Mouse (Mus musculus) heart, embryonic 10.5 days (tissue): Measurements from ENCODE around the gene Zfp882. TPM values are rescaled to one million over a fixed set of nuclear protein-coding genes. Genes with fewer than 3 reads are reported as not detected.
"Not testable (repeated sequence)": the region's sequence is repeated elsewhere in the genome, so short reads cannot be mapped to it uniquely, and the experiment has no call there.

ENCODE experiments used
- DNase-seq: peaks from one replicate; pipeline ENCODE4 v3.0.0-alpha.2; 2017; ENCODE audit warnings: low spot score
- H3K27ac ChIP-seq: fragments of 300-500 bp; sonication (generic); 2 replicates; pipeline ENCODE4 v1.5.1; 2016; ENCODE audit warnings: mild to moderate bottlenecking
- H3K27me3 ChIP-seq: fragments of 300-500 bp; sonication (generic); 2 replicates; pipeline ENCODE4 v1.6.1; 2016; ENCODE audit warnings: mild to moderate bottlenecking; ENCODE audit not compliant: poor library complexity, insufficient read depth, severe bottlenecking
- H3K36me3 ChIP-seq: fragments of 300-500 bp; sonication (generic); 2 replicates; pipeline ENCODE4 v1.6.1; 2016; ENCODE audit warnings: mild to moderate bottlenecking, moderate library complexity
- H3K4me1 ChIP-seq: fragments of 300-500 bp; sonication (generic); 2 replicates; pipeline ENCODE4 v1.6.1; 2016; ENCODE audit warnings: mild to moderate bottlenecking
- H3K4me3 ChIP-seq: fragments of 300-500 bp; sonication (generic); 2 replicates; pipeline ENCODE4 v1.5.1; 2016; ENCODE audit warnings: mild to moderate bottlenecking, moderate library complexity
- H3K9me3 ChIP-seq: fragments of 300-500 bp; sonication (generic); 2 replicates; pipeline ENCODE4 v1.6.1; 2016; ENCODE audit warnings: mild to moderate bottlenecking, moderate library complexity
- WGBS: fragments of 180-500 bp; shearing (Covaris S2); methylation state at CpG from one replicate; pipeline ENCODE4 v1.1.7; 2016; 5-methylcytosine and 5-hydroxymethylcytosine counted together
- polyA plus RNA-seq: library from polyadenylated mRNA; unstranded; fragments of >200 nt; fragmentation: Nextera tagmentation; extraction: Ambion mirVana; gene quantifications from 2 replicates; pipeline ENCODE4 v1.2.1, GENCODE M21; 2016

Gene Zfp882
- 2.5 and 3.6 TPM in 2 replicates for polyA plus RNA-seq

DNA sequence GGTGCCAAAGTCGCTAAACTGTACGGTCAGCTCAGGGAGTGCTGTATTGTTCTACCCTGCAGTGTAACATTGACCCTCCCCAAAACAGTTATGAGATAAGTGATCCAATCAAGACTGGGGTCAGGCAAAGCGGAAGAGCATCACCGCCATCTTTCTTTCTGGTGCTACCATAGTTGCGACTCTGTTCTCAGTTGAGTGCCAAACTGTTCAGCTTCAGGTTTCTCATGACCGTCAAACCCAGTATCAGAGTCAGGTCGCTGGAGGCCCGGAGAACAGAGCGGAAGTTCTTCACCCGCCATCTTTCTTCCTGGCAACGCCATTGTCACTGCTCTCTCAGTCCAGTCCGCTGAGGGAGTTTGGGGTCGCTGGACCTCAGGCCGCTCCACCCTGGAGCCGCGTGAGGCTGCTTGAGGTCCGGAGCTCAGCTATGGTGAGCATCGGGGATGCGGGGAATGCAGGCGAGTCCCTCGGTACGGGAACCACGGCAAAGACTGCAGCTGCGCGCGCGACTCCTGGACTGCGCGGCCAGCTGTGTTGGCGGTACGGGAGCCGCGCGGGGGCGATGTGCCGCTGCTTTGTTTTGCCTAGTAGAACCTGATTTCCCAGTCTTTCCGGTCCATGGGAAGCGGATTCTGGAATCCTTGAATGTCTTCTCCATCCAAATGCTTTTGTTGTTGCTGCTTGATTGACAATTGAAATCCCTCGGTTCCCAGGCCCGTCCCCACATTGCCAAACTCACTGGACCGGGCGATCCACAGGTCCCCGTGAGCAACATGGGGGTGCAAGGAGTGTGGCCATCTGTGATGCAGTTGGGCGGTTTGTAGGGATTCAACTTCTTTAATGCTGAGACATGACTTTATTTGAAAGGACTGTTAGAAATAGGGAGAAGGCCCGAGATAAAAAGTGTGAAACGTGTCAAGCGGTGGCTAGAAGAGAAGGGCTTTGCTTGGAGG lies at the start of gene Zfp882, which contains the start of gene Zfp617:
Gene Zfp882, plus strand, starts transcription at position 300 of the 953 bp plus-strand sequence.
Gene Zfp617, plus strand, starts transcription at position 327 of the 953 bp plus-strand sequence.
- Histone ChIP-seq H3K27ac (peak within 1 kb of the TSS; percentile 99), H3K4me3 (peak within 1 kb of the TSS; percentile 90), H3K4me1 (no peaks in the 10 kb centered on the region), H3K27me3 (no peaks in the 10 kb centered on the region), H3K9me3 (no peaks in the 10 kb centered on the region; the same call in 1 of the 2 replicates), H3K36me3 (peaks cover 2% of the 10 kb centered on the region; the same call in 1 of the 2 replicates)
- peak; percentile 93 for DNase-seq
- 7% methylated on average over 47 of the region's 47 CpGs for WGBS

DNA sequence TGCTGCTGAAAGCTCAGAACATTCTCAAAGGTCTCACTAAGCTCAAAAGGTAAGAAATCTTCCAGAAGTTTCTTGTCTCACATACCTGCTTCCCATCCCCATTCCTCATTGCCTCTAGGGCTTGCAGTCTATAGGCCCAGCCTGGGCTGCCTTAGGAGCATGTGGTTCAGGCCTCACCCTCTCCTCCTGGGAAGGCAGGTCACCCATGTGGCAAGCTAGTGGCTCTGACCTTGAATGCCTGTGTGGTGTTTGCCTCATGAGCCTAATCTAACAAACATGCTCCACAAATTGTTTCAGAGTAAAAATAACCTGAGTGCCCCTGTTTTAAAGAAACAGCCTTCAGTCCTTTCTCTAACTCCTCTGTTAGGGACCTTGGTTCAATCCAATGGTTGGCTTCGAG lies 46.9 kb upstream of the Zfp882 start:
- not testable (repeated sequence) for H3K27me3 ChIP-seq, H3K27ac ChIP-seq, H3K9me3 ChIP-seq, H3K4me3 ChIP-seq, H3K4me1 ChIP-seq, DNase-seq, H3K36me3 ChIP-seq
- 68% methylated on average over 1 of the region's 1 CpGs for WGBS

DNA sequence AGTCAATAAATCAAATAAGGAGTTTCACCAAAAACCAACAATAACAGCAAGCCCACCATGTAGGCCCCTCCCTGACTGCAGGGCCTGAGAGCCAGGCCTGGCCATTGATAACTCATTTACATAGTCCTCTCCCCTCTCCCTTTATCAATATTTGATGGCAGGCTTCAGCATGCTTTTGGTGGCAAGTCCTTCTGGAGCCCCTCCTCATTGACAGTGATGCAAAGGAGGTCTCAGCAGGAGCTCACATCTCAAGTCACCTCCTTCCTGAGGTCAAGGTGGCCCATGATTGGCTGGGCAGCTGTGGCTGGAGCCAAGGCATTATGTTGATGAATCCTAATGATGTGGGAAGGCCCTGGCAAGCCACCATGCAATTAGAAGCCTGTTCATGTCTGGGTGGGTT lies 46.4 kb upstream of the Zfp882 start:
- not testable (repeated sequence) for H3K4me3 ChIP-seq, H3K27ac ChIP-seq, H3K27me3 ChIP-seq, H3K36me3 ChIP-seq, DNase-seq, H3K9me3 ChIP-seq, H3K4me1 ChIP-seq

DNA sequence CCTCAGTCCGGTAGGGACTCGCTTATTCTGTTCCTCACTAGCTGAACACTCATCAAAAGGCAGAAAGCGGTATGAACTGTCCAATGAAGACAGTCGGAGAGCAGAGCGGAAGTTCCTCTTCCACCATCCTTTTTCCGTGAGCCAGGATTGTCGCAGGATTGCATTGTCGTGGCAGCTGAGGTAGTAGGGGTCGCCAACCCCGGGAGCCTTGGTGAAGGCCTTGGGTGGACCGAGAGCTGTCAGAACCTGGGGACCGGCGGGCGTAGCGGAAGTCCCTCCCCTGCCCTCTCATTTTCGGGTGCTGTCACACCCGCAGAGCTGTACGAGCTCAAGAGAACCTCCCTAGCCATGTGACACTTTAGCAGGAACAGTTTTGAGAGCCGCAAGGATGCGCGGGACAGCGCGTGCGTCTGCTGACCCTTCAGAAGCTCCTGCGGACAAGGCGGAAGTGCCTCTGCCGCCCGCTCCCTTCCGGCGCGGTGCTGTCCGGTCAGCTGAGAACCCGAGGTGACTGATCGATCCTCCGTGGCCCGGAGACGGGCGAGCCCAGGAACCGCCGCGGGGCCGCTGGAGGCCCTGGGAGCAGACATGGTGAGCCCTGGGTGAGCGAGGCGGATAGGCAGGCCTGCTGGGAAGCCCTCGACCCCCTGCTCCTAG lies 26.7 kb upstream of the Zfp882 start, which contains the start of gene Zfp709:
Gene Zfp709, plus strand, starts transcription at position 402 of the 657 bp plus-strand sequence.
- DNase-seq: peak; percentile 90
- Histone ChIP-seq H3K27ac (peak within 1 kb of the TSS; percentile 94), H3K4me3 (peak within 1 kb of the TSS; percentile 79), H3K36me3 (peaks cover 27% of the 10 kb centered on the region), H3K9me3 (peaks cover 13% of the 10 kb centered on the region), H3K4me1 (no peaks in the 10 kb centered on the region), H3K27me3 (no peaks in the 10 kb centered on the region; the same call in 1 of the 2 replicates)
- 6% methylated on average over 45 of the region's 45 CpGs for WGBS

DNA sequence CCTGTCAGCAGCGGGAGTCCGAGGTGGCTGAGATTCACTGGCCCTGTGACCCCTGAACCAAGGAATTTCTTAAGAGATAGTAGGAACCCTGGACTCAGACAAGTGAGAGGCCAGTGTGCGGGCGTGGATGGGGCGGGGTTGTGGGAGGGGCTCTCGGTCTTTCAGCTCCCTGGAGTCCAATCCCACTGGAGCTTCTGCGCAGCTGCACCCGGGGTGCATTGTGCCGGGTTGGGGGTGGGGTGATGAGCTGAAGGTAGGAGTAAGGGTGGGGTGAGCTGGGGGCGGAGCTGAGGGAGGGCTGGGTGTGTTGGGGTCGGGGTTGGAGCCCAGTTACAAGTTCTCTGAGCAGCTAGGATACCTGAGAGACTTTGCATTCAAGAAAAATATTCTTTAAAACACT lies 7.7 kb upstream of the Zfp882 start:
- not testable (repeated sequence) for H3K36me3 ChIP-seq, H3K9me3 ChIP-seq, H3K27me3 ChIP-seq, DNase-seq, H3K4me3 ChIP-seq, H3K27ac ChIP-seq, H3K4me1 ChIP-seq
- WGBS: 35% methylated on average over 11 of the region's 11 CpGs

DNA sequence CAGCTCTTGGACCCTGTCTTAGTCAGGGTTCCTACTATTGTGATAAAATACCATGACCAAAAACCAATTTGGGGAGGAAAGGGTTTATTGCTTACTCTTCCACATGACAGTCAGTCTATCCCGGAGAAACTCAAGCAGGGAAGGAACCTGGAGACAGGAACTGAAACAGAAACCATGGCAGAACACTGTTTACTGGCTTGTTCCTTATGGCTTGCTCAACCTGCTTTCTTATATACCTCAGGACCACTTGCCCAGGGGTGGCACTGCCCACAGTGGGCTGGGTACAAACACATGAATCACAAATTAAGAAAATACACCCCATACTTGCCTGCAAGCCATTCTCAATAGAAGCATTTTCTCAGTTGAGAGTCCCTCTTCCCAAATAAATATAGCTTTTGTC lies 5.3 kb upstream of the Zfp882 start:
- not testable (repeated sequence) for H3K36me3 ChIP-seq, H3K4me3 ChIP-seq, H3K4me1 ChIP-seq, H3K27me3 ChIP-seq, DNase-seq, H3K27ac ChIP-seq, H3K9me3 ChIP-seq
- WGBS: 78% methylated on average over 1 of the region's 1 CpGs

DNA sequence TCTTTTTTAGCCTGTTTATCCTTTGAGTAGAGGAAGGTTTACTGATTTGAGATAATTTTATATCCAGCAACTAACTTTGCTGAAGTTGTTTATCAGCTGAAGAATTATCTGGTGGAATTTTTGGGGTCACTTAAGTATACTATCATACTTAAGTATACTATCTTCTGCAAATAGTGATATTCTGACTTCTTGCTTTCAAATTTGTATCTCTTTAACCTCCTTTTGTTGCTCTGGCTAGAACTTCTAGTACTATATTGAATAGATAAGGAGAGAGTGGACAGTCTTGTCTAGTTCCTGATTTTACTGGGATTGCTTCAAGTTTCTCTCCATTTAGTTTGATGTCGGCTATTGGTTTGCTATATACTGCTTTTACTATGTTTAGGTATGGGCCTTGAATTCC lies 1.6 kb upstream of the Zfp882 start:
- no peaks in the 10 kb centered on the region for H3K36me3 ChIP-seq
- WGBS: 97% methylated on average over 1 of the region's 1 CpGs

DNA sequence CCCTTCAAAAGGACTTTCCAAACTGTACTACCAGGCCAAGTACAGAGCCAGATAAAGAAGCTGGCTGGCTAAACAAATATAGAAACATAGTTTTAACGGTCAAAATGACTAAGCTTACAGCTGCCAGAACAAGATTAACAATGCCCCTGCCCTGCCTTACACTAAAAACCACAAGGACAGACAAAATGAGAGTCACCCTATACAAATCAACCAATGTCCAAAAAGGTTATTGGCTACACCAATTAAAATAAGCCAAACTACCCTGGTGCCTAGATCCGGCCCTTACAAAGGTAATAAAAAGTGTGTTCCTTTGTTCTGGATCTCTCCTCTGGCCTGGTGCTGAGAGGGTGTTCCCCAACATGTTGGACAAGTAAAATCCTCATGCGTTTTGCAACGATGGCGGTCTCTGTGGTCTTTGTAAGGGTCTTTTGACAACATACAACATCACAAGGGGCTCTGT lies 580 bp upstream of the Zfp882 start:
- peak overlapping the region; percentile 90 for H3K4me3 ChIP-seq
- no peaks in the 10 kb centered on the region for H3K4me1 ChIP-seq
- WGBS: 96% methylated on average over 5 of the region's 5 CpGs
- H3K36me3 ChIP-seq: no peaks in the 10 kb centered on the region
- no peaks in the 10 kb centered on the region; the same call in 1 of the 2 replicates for H3K9me3 ChIP-seq
- peak overlapping the region; percentile 99; the same call in 1 of the 2 replicates for H3K27ac ChIP-seq
- DNase-seq: no peak
- H3K27me3 ChIP-seq: no peaks in the 10 kb centered on the region

More for the DNA sequence above, 1.6 kb upstream of the Zfp882 start:
- Histone ChIP-seq H3K27ac (no peak overlapping the region), H3K4me3 (no peak overlapping the region), H3K4me1 (no peaks in the 10 kb centered on the region), H3K27me3 (no peaks in the 10 kb centered on the region), H3K9me3 (no peaks in the 10 kb centered on the region; the same call in 1 of the 2 replicates)
- DNase-seq: no peak

DNA sequence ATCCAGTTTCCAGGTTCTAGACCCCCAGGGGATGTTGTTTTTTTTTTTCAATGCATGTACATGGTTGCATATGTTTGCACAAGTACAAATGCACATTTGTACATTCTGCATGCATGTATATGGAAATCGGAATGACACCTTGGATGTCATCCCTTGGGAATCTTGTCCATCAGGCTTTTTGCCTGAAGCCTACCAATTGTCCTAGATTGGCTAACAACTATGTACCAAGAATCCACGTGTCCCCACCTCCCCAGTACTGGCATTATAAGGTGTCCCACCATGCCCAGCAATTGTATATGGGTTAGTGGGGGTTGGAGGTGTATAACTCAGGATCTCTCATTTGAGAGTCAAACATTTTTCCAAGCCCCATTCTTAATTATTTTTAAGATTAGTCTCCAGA lies 3.9 kb downstream of the Zfp882 start:
- 85% methylated on average over 2 of the region's 2 CpGs for WGBS
- no peaks in the 10 kb centered on the region for H3K27me3 ChIP-seq
- H3K4me1 ChIP-seq: no peaks in the 10 kb centered on the region
- no peak for DNase-seq
- no peak overlapping the region for H3K27ac ChIP-seq
- H3K36me3 ChIP-seq: peaks cover 28% of the 10 kb centered on the region
- H3K9me3 ChIP-seq: no peaks in the 10 kb centered on the region; the same call in 1 of the 2 replicates
- no peak overlapping the region for H3K4me3 ChIP-seq

DNA sequence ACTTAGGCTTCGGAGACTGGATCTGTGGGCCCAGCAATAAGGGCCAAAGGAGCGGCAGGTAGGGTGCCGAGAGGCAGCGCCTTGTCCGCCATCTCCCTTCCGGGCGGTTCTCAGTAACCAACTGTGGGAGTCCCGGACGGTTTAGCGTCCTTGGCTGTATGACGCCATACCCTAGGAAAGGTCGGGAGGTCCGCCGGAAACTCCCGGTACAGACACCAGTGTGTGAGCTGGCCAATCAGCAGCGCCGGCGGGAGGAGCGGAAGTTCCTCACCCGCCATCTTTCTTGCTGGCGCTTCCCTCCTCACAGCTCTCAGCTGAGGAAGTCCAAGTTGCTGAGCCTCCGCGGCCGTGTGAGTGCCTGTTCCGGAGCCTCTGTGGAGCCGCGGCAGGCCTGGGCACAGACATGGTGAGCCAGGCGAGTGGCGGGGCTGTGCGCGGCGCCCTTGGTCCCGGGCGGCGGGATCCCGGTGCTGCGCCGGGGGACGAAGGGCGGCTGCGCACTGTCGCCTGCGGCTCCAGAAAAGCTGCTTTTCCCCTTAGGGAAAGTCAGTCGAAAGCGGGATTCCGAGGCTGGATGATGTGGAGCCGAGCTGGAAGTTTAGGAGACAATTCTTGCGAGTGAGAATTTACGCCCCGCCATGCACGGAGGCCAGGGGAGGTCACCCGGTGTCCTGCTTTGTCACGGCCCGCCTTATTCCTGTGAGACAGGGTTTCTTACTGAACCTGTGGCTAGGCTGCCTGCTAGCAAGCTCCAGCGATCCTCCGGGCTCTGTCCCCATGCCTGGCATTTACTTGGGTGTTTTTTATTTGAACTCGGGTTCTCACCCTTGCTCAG lies 14.4 kb downstream of the Zfp882 start:
- peaks cover 5% of the 10 kb centered on the region; the same call in 1 of the 2 replicates for H3K4me1 ChIP-seq

DNA sequence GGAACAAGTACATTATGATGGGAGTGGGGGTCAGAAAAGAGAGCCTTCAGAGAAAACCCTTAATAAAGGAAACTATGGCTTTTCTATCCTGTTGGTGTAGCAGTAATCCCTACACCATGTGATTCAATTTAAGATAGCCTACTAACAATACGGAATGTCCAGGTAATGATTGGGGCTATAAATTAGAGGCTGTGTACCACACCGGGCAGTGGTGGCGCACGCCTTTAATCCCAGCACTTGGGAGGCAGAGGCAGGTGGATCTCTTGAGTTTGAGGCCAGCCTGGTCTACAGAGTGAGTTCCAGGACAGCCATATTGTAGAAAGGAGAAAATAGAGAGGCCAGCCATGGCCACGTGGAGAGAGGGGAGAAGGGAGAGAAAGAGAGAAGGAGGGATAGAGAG lies 17.4 kb downstream of the Zfp882 start:
- 93% methylated on average over 5 of the region's 5 CpGs for WGBS

More for the DNA sequence above, 14.4 kb downstream of the Zfp882 start:
- under 1% methylated on average over 57 of the region's 57 CpGs for WGBS
- Histone ChIP-seq H3K36me3 (peaks cover 15% of the 10 kb centered on the region; the same call in 1 of the 2 replicates), H3K9me3 (no peaks in the 10 kb centered on the region), H3K27ac (peak overlapping the region; percentile 96), H3K4me3 (peak overlapping the region; percentile 73), H3K27me3 (no peaks in the 10 kb centered on the region)
- DNase-seq: peak; percentile 98

DNA sequence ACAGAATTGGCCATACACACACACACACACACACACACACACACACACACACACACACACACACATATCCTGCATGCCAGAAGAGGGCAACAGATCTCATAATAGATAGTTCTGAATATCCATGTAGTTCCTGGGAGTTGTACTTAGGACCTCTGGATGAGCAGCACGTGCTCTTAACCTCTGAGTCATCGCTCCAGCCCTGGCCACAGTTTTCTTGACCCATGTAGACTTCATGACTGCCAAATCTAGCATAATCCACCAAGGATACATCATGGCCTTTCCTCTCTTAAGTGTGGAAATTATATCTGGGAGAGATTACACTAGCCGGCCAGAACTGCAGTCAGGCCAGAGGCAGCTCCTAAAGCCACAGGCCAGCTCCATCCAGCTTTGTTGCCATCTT lies 18.1 kb downstream of the Zfp882 start:
- peaks cover 53% of the 10 kb centered on the region for H3K36me3 ChIP-seq
- 98% methylated on average over 3 of the region's 3 CpGs for WGBS
- DNase-seq: no peak

More for the DNA sequence above, 17.4 kb downstream of the Zfp882 start:
- Histone ChIP-seq H3K27me3 (no peaks in the 10 kb centered on the region), H3K9me3 (no peaks in the 10 kb centered on the region), H3K27ac (no peak overlapping the region), H3K36me3 (peaks cover 45% of the 10 kb centered on the region), H3K4me3 (no peak overlapping the region), H3K4me1 (peaks cover 5% of the 10 kb centered on the region; the same call in 1 of the 2 replicates)
- no peak for DNase-seq

More for the DNA sequence above, 18.1 kb downstream of the Zfp882 start:
- Histone ChIP-seq H3K9me3 (no peaks in the 10 kb centered on the region), H3K27ac (no peak overlapping the region), H3K4me3 (no peak overlapping the region), H3K4me1 (peaks cover 5% of the 10 kb centered on the region; the same call in 1 of the 2 replicates), H3K27me3 (no peaks in the 10 kb centered on the region)
